In the genomic region with DNA sequence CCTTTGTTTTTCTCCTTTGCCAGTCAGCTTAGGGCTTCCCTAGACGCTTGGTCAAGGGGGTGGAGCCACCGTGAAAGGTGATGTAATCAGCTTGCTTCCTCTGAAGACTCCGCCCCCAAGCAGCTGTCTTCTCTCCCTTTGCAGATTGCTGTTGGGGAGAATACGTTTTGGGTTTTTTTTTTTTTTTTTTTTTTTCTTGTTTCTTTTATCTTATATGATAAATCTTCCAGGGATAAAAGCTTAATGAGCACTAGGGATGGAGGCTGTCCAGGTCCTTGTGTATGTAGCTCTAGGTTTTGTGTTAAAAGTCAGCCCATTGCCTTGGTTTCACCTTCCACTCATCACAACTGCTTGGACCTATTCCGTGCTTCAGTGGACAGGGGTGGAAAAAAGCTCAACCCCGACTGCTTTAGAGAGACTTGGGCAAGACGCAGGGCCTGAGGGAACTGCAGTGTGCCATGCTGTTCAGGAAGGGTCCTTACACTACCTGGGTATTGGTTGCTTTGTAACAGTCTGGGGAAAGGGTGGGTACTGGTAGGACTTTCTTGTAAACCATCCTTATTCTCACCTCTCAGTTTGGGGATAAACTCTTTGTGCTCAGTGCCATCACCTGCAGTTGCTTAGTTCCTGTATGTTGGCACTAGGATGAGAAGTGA, we compare ENCODE assay signal across 8 mouse cellular contexts. TPM values are rescaled to one million over a fixed set of nuclear protein-coding genes. Genes with fewer than 3 reads are reported as not detected.
A peak's percentile ranks its signal among the peaks of the same experiment; 100 is the strongest.
DNase-seq lines count a peak whose midpoint lies in the region; ATAC-seq and TF ChIP-seq lines count a peak whose summit lies in the region.

No protein-coding gene starts in this region.

- peak; percentile 94 to 95 for DNase-seq in gastrocnemius, adult 8-10 months (ENCODE audit: low spot score in 2 of 2)
- peak; percentile 99 for DNase-seq in induced T-regulatory cell, adult 2 months (ENCODE audit: low read depth)
- DNase-seq in left cerebral cortex, adult 9 months (ENCODE audit: low spot score in 2 of 2), result peak; percentile 93 to 97
- DNase-seq in right cerebral cortex, postnatal 14 days, result peak; percentile 90
- DNase-seq in urinary bladder, postnatal 36 days (ENCODE audit: low spot score in 2 of 2), result peak; percentile 88 to 95

- H3K4me3 ChIP-seq in cortical plate, adult 2 months (ENCODE audit: insufficient read depth, low read length), result peak overlapping the region; percentile 28

- peak overlapping the region; percentile 50 for H3K27ac ChIP-seq in cortical plate, adult 2 months (ENCODE audit: insufficient read depth, low read length)

- TF ChIP-seq CTCF in cortical plate, adult 2 months (IDR thresholded peaks at IDR 0.05; ENCODE audit: extremely low read depth, insufficient read depth, low read length), result no peak

- peak; percentile 73 for TF ChIP-seq POLR2A in cortical plate, adult 2 months (IDR thresholded peaks at IDR 0.05; ENCODE audit: extremely low read depth, insufficient read depth, low read length)

- ATAC-seq in activated CD4-positive, CD25-positive, alpha-beta regulatory T cell, adult 4 months, result peak; percentile 47
- ATAC-seq in megakaryocyte progenitor cell, adult 5-6 weeks (replicated peaks; ENCODE audit: poor library complexity), result peak; percentile 45

- peaks cover 8% of the 10 kb centered on the region; the same call in 1 of the 2 replicates for H3K4me1 ChIP-seq in cortical plate, adult 2 months (ENCODE audit: control insufficient read depth, insufficient read depth, low read length)

RNA-seq across cellular contexts. Expression of a gene that starts 3.0 kb away (rescaled TPM):
- polyA plus RNA-seq in activated CD4-positive, CD25-positive, alpha-beta regulatory T cell, adult 4 months (2017; shearing (Covaris generic)), result 10 to 100 TPM; 42.0 to 57.4 TPM
- polyA plus RNA-seq in cortical plate, adult 2 months (2012; rRNA removed), result 39.6 TPM in 2 replicates
- 10 to 100 TPM; 13.0 to 30.1 (median 14.3) TPM for total RNA-seq in gastrocnemius, adult 8-10 months (2022)
- total RNA-seq in megakaryocyte progenitor cell, adult 5-6 weeks (2015), result 75.7 and 80.1 TPM in 2 replicates
- total RNA-seq in megakaryocyte progenitor cell, adult 5-6 weeks (2017), result 121 and 126 TPM in 2 replicates

RNA-seq across cellular contexts. Expression of a gene that starts 3.0 kb away (rescaled TPM):
- polyA plus RNA-seq in activated CD4-positive, CD25-positive, alpha-beta regulatory T cell, adult 4 months (2017; shearing (Covaris generic)), result 10 to 100 TPM; 42.2 to 50.9 TPM
- 64.3 and 65.7 TPM in 2 replicates for polyA plus RNA-seq in cortical plate, adult 2 months (2012; rRNA removed)
- total RNA-seq in gastrocnemius, adult 8-10 months (2022), result 10 to 100 TPM; 57.4 to 60.4 (median 58.1) TPM
- 96.2 and 142 TPM in 2 replicates for total RNA-seq in megakaryocyte progenitor cell, adult 5-6 weeks (2015)
- 68.3 and 76.4 TPM in 2 replicates for total RNA-seq in megakaryocyte progenitor cell, adult 5-6 weeks (2017)

RNA-seq across cellular contexts. Expression of a gene that starts 9.3 kb away (rescaled TPM):
- polyA plus RNA-seq in activated CD4-positive, CD25-positive, alpha-beta regulatory T cell, adult 4 months (2017; shearing (Covaris generic)), result 10 to 100 TPM; 11.7 to 14.3 TPM
- polyA plus RNA-seq in cortical plate, adult 2 months (2012; rRNA removed), result 92.6 and 96.8 TPM in 2 replicates
- 1 to 10 TPM; 2.9 to 4.4 (median 3.6) TPM for total RNA-seq in gastrocnemius, adult 8-10 months (2022)
- total RNA-seq in megakaryocyte progenitor cell, adult 5-6 weeks (2015), result 6.0 and 8.8 TPM in 2 replicates
- 4.6 and 10.7 TPM in 2 replicates for total RNA-seq in megakaryocyte progenitor cell, adult 5-6 weeks (2017)

RNA-seq across cellular contexts. Expression of a gene that starts 22.0 kb away (rescaled TPM):
- 10 to 100 TPM; 12.4 to 17.5 TPM for polyA plus RNA-seq in activated CD4-positive, CD25-positive, alpha-beta regulatory T cell, adult 4 months (2017; shearing (Covaris generic))
- polyA plus RNA-seq in cortical plate, adult 2 months (2012; rRNA removed), result 103 TPM in 2 replicates
- total RNA-seq in gastrocnemius, adult 8-10 months (2022), result 10 to 100 TPM; 52.7 to 68.7 (median 62.6) TPM
- 38.8 and 51.8 TPM in 2 replicates for total RNA-seq in megakaryocyte progenitor cell, adult 5-6 weeks (2015)
- total RNA-seq in megakaryocyte progenitor cell, adult 5-6 weeks (2017), result 4.5 and 7.5 TPM in 2 replicates

RNA-seq across cellular contexts. Expression of a gene that starts 39.6 kb away (rescaled TPM):
- 10 to 100 TPM; 19.6 to 26.9 TPM for polyA plus RNA-seq in activated CD4-positive, CD25-positive, alpha-beta regulatory T cell, adult 4 months (2017; shearing (Covaris generic))
- polyA plus RNA-seq in cortical plate, adult 2 months (2012; rRNA removed), result 42.6 and 44.1 TPM in 2 replicates
- total RNA-seq in gastrocnemius, adult 8-10 months (2022), result 10 to 100 TPM; 13.5 to 16.8 (median 16.0) TPM
- total RNA-seq in megakaryocyte progenitor cell, adult 5-6 weeks (2015), result 100 and 110 TPM in 2 replicates
- 78.2 and 82.0 TPM in 2 replicates for total RNA-seq in megakaryocyte progenitor cell, adult 5-6 weeks (2017)

Comparison
In these comparisons a context has a peak if more than half of its experiments do, and no peak if none do; other contexts are left out.
1. Peak in every context shown above with its lines: DNase-seq, ATAC-seq, H3K4me3 ChIP-seq and H3K27ac ChIP-seq.